Mouse (Mus musculus) heart, adult 2 months (tissue): ENCODE data around the gene Ipmk. TPM values are rescaled to one million over a fixed set of nuclear protein-coding genes. Genes with fewer than 3 reads are reported as not detected.

Source experiments
- DNase-seq, 2 experiments: peaks; one replicate each; pipeline ENCODE4 v3.0.0; 2021
- H3K27ac ChIP-seq: fragments of 200-600 bp; 2 replicates; pipeline ENCODE4 v1.8.1; 2022
- H3K27me3 ChIP-seq: fragments of 200-500 bp; 2 replicates; pipeline ENCODE4 v1.6.1; 2012; ENCODE audit warnings: mild to moderate bottlenecking, low read length, inconsistent platforms, mixed read lengths; ENCODE audit not compliant: control insufficient read depth, insufficient read depth
- H3K36me3 ChIP-seq: fragments of 200-500 bp; 2 replicates; pipeline ENCODE4 v1.6.1; 2012; ENCODE audit warnings: low read length, inconsistent platforms; ENCODE audit not compliant: control insufficient read depth, insufficient read depth
- H3K4me1 ChIP-seq: fragments of 200-500 bp; 2 replicates; pipeline ENCODE4 v1.6.1; 2011; ENCODE audit warnings: low read length; ENCODE audit not compliant: control insufficient read depth, insufficient read depth
- H3K4me3 ChIP-seq: fragments of 200-600 bp; 2 replicates; pipeline ENCODE4 v1.8.1; 2022
- H3K79me2 ChIP-seq: fragments of 200-500 bp; replicated peaks from 2 replicates; pipeline ENCODE4 v1.6.1; 2012; ENCODE audit warnings: mild to moderate bottlenecking, inconsistent platforms, low read length, moderate library complexity, mixed read lengths; ENCODE audit not compliant: control insufficient read depth, insufficient read depth
- H3K9ac ChIP-seq: fragments of 200-500 bp; 2 replicates; pipeline ENCODE4 v1.6.1; 2012; ENCODE audit warnings: low read depth, mild to moderate bottlenecking, control low read depth, inconsistent platforms, low read length, mixed read lengths
- CTCF ChIP-seq: fragments of 200-600 bp; IDR thresholded peaks from 2 replicates; pipeline ENCODE4 v1.8.1; 2022; ENCODE audit warnings: antibody characterized with exemption, mild to moderate bottlenecking, moderate library complexity
- EP300 ChIP-seq: fragments of 200-500 bp; IDR thresholded peaks from 2 replicates; pipeline ENCODE4 v1.6.1; 2011; ENCODE audit warnings: low read depth, low read length, control low read depth; ENCODE audit not compliant: insufficient read depth
- POLR2A ChIP-seq: fragments of 200-500 bp; IDR thresholded peaks from 2 replicates; pipeline ENCODE4 v1.6.1; 2011; ENCODE audit warnings: mild to moderate bottlenecking, low read depth, low read length, control low read depth; ENCODE audit not compliant: insufficient read depth
- WGBS: fragments of 180-500 bp; shearing (Covaris S2); methylation state at CpG from one replicate; pipeline ENCODE4 v1.1.7; 2018; 5-methylcytosine and 5-hydroxymethylcytosine counted together
- intact Hi-C: fragments of 180-260 bp; cut with DNase I; formaldehyde crosslinking; loops from one replicate; pipeline ENCODE4 v1.15.1; 2025
- polyA plus RNA-seq: library from polyadenylated mRNA; depleted of rRNA; stranded (reverse); fragments of >200 nt; gene quantifications from 2 replicates; pipeline ENCODE4 v1.2.3, GENCODE M21; 2012
- total RNA-seq, 2 experiments: library from RNA; stranded (reverse); gene quantifications; 2 replicates each; pipeline ENCODE4 v1.2.3; 2021

Gene Ipmk
- total and polyA plus RNA-seq, 3 experiments, result 5.0 to 17.9 (median 12.6) TPM

DNA sequence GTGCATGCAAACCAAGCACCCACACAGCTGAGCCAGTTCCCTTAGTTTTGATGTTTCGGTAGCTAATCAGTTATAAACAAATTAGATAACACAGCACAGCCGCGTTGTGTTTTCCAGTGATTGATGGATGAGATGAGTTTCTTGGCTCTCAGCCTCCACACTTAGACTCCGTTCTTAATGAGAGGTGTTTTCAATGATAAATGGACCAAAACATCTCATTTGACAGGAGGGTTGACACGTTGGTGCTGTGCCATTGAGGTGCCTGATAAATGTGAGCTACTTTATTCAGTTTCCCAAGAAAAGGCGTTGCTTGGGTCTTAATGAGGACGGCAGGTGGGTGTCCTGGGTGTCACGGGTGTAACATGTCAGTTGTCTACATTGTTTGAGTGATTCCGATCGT lies 79.8 kb downstream of the Ipmk start:
- intact Hi-C loops, result no loop called here
- no peaks in the 10 kb centered on the region for H3K4me1 ChIP-seq
- no peak for TF ChIP-seq POLR2A
- TF ChIP-seq EP300, result no peak
- no peak for TF ChIP-seq CTCF
- no peak overlapping the region for H3K27ac ChIP-seq
- WGBS, result 62% methylated on average over 10 of the region's 10 CpGs
- no peaks in the 10 kb centered on the region for H3K27me3 ChIP-seq
- H3K9ac ChIP-seq, result no peak overlapping the region
- DNase-seq, result no peak
- H3K4me3 ChIP-seq, result no peak overlapping the region
- no peaks in the 10 kb centered on the region for H3K36me3 ChIP-seq
- no peaks in the 10 kb centered on the region for H3K79me2 ChIP-seq

DNA sequence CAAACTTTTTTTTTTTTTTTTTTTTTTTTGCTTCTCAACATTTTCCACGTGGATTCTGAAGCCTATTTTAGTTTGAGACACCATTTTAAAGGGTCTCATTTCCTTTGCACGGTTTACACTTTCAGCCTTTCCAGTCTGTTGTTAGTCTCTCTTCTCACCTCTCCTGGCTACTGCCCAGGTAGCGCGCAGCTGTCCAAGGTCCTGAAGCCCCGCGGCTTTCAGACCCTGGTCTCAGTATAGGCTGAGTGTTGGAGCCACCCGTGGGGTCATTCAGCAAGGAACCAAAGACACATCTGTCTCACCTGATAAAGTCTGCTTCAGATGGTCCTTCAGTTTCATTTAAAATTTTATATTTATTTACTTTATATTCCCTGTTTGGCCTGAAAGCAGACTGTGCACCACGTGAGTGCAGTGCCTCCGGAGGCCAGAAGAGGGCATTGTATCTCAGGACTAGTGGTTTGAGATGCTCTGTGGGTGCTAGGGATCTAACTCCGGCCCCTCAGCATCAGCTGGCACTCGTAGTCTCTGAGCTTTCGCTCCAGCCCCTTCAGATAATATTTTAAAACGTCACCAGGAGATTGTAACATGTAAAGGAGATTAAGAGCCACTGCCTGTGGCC lies 80.8 kb downstream of the Ipmk start:
- 61% methylated on average over 13 of the region's 13 CpGs for WGBS
- TF ChIP-seq POLR2A (no peak), CTCF (no peak)

DNA sequence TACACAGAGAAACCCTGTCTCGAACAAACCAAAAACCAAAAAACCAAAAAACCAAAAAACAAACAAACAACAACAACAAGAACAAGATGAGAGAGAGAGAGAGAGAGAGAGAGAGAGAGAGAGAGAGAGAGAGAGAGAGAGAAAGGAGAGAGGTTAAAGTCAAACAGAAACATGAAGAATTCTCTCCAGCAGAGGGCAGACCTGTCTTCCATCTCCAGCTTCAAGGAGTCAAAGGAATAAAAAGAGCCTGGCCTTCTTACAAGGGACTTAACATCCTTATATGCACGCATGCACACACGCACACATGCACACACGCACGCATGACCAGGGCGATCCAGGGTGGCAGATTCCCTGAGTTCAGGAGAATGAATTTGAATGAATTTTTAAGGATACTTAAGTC lies 83.1 kb downstream of the Ipmk start:
- WGBS, result 84% methylated on average over 6 of the region's 6 CpGs
- Histone ChIP-seq H3K27ac (no peak overlapping the region), H3K9ac (no peak overlapping the region), H3K4me3 (no peak overlapping the region), H3K79me2 (no peaks in the 10 kb centered on the region), H3K4me1 (no peaks in the 10 kb centered on the region), H3K36me3 (no peaks in the 10 kb centered on the region), H3K27me3 (no peaks in the 10 kb centered on the region)
- TF ChIP-seq EP300, result no peak
- no peak for TF ChIP-seq CTCF
- no peak for TF ChIP-seq POLR2A
- no peak for DNase-seq
- intact Hi-C loops, result no loop called here

More for the DNA sequence above, 80.8 kb downstream of the Ipmk start:
- H3K27me3 ChIP-seq, result no peaks in the 10 kb centered on the region
- intact Hi-C loops, result no loop called here
- no peaks in the 10 kb centered on the region for H3K79me2 ChIP-seq
- no peaks in the 10 kb centered on the region for H3K4me1 ChIP-seq
- no peak overlapping the region for H3K27ac ChIP-seq
- peak; percentile 5 to 19 for DNase-seq
- no peaks in the 10 kb centered on the region for H3K36me3 ChIP-seq
- H3K4me3 ChIP-seq, result no peak overlapping the region
- H3K9ac ChIP-seq, result no peak overlapping the region

DNA sequence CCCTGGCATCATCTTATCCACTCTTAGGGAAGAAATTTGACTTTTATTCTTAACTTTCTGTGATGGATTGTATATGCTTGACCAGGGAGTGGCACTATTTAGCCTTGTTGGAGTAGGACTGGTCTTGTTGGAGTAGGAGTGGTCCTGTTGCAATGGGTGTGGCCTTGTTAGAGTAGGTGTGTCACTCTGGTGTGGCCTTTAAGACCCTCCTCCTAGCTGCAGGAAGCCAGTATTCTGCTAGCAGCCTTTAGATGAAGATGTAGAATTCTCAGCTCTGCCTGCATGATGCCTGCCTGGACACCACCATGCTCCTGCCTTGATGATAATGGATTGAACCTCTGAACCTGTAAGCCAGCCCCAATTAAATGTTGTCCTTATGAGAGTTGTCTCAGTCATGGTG lies 95.5 kb downstream of the Ipmk start:
- no peak for DNase-seq

DNA sequence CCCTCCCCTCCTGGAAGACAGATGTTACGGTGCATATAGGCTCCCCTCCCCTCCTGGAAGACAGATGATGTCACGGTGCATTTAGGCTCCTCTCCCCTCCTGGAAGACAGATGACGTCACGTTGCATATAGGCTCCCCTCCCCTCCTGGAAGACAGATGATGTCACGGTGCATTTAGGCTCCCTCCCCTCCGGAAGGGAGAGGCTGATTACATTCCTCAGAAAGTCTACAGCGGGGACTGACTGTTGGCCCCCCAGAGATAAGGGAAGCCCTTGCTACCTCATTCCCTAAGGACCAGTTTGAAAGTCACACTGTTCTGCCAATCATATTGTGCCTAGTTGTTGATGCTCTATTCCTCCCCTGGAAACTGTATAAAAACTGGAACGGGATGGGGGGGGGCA lies 100.1 kb downstream of the Ipmk start:
- intact Hi-C loops, result no loop called here
- no peaks in the 10 kb centered on the region for H3K27me3 ChIP-seq
- no peak for DNase-seq
- no peaks in the 10 kb centered on the region for H3K79me2 ChIP-seq
- H3K4me1 ChIP-seq, result no peaks in the 10 kb centered on the region
- H3K36me3 ChIP-seq, result no peaks in the 10 kb centered on the region
- no peak overlapping the region for H3K27ac ChIP-seq
- H3K4me3 ChIP-seq, result no peak overlapping the region
- no peak for TF ChIP-seq EP300
- WGBS, result 54% methylated on average over 8 of the region's 8 CpGs
- H3K9ac ChIP-seq, result no peak overlapping the region

More for the DNA sequence above, 95.5 kb downstream of the Ipmk start:
- TF ChIP-seq POLR2A (no peak), CTCF (no peak), EP300 (no peak)
- no peak overlapping the region for H3K9ac ChIP-seq
- intact Hi-C loops, result no loop called here
- H3K4me1 ChIP-seq, result no peaks in the 10 kb centered on the region
- no peaks in the 10 kb centered on the region for H3K36me3 ChIP-seq
- H3K4me3 ChIP-seq, result no peak overlapping the region
- H3K79me2 ChIP-seq, result no peaks in the 10 kb centered on the region
- H3K27me3 ChIP-seq, result no peaks in the 10 kb centered on the region
- no peak overlapping the region for H3K27ac ChIP-seq

DNA sequence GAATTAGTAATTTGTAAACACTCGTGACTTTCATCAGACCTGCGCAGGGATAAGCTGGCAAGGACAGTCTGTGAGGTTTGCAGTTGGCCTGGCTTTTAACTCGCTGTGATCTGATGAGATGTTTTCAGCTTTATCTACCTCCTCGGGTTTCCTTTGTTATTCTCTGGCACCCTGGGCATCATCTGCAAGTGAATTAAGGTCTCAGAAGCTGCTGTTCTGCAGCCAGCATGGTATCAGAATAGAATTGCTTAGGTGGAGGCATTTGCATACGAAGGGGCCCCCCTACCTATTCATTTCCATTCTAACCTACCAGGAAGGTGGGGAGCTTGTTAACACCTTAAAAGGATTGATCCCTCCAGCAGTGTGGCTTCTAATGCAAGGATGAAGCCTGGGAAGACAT lies 100.7 kb downstream of the Ipmk start:
- intact Hi-C loops, result no loop called here

More for the DNA sequence above, 100.7 kb downstream of the Ipmk start:
- TF ChIP-seq CTCF (no peak), POLR2A (no peak), EP300 (no peak)
- H3K27ac ChIP-seq, result no peak overlapping the region
- H3K4me1 ChIP-seq, result no peaks in the 10 kb centered on the region
- H3K79me2 ChIP-seq, result no peaks in the 10 kb centered on the region
- 69% methylated on average over 5 of the region's 5 CpGs for WGBS
- H3K4me3 ChIP-seq, result no peak overlapping the region
- H3K9ac ChIP-seq, result no peak overlapping the region
- no peak for DNase-seq
- no peaks in the 10 kb centered on the region for H3K27me3 ChIP-seq
- H3K36me3 ChIP-seq, result no peaks in the 10 kb centered on the region
